Mouse (Mus musculus): ENCODE results near the gene Myh14. TPM values are rescaled to one million over a fixed set of nuclear protein-coding genes. Genes with fewer than 3 reads are reported as not detected.

Myh14 gene
- polyA plus RNA-seq, 1 experiment = not detected

- H3K27ac ChIP-seq (ENCODE audit: insufficient read depth, low read depth, low read length) = no peak overlapping the region
- TF ChIP-seq POLR2A (IDR thresholded peaks at IDR 0.05; ENCODE audit: insufficient read depth, low read depth, low read length) (no peak), CTCF (IDR thresholded peaks at IDR 0.05; ENCODE audit: insufficient read depth, low read depth, low read length) (no peak)
- peaks cover 15% of the 10 kb centered on the region for H3K4me1 ChIP-seq (ENCODE audit: control insufficient read depth, insufficient read depth, low read length)
- H3K4me3 ChIP-seq (ENCODE audit: insufficient read depth, low read depth, low read length) = no peak overlapping the region
- WGBS = 86% methylated on average over 14 of the region's 14 CpGs
Measured at GRCm38 (mm10) chr7:44615987-44616386, 54.7 kb downstream of the Myh14 start.

- no peak for TF ChIP-seq POLR2A (IDR thresholded peaks at IDR 0.05; ENCODE audit: insufficient read depth, low read depth, low read length)
- no peak for TF ChIP-seq CTCF (IDR thresholded peaks at IDR 0.05; ENCODE audit: insufficient read depth, low read depth, low read length)
Measured at GRCm38 (mm10) chr7:44615309-44615708, 55.3 kb downstream of the Myh14 start.

GRCm38 (mm10) chr7:44614041-44614688 is 56.5 kb downstream of the Myh14 start:
- TF ChIP-seq POLR2A (IDR thresholded peaks at IDR 0.05; ENCODE audit: insufficient read depth, low read depth, low read length) (no peak), CTCF (IDR thresholded peaks at IDR 0.05; ENCODE audit: insufficient read depth, low read depth, low read length) (no peak)
- 36% methylated on average over 20 of the region's 20 CpGs for WGBS
- H3K27ac ChIP-seq (ENCODE audit: insufficient read depth, low read depth, low read length) = no peak overlapping the region
- H3K4me3 ChIP-seq (ENCODE audit: insufficient read depth, low read depth, low read length) = no peak overlapping the region
- H3K4me1 ChIP-seq (ENCODE audit: control insufficient read depth, insufficient read depth, low read length) = peaks cover 15% of the 10 kb centered on the region

More at GRCm38 (mm10) chr7:44615309-44615708, 55.3 kb downstream of the Myh14 start:
- Histone ChIP-seq H3K4me3 (ENCODE audit: insufficient read depth, low read depth, low read length) (no peak overlapping the region), H3K4me1 (ENCODE audit: control insufficient read depth, insufficient read depth, low read length) (peaks cover 15% of the 10 kb centered on the region), H3K27ac (ENCODE audit: insufficient read depth, low read depth, low read length) (no peak overlapping the region)
- WGBS = 29% methylated on average over 10 of the region's 10 CpGs

GRCm38 (mm10) chr7:44612192-44612591 is 58.5 kb downstream of the Myh14 start:
- Histone ChIP-seq H3K4me1 (ENCODE audit: control insufficient read depth, insufficient read depth, low read length) (peaks cover 15% of the 10 kb centered on the region), H3K4me3 (ENCODE audit: insufficient read depth, low read depth, low read length) (no peak overlapping the region), H3K27ac (ENCODE audit: insufficient read depth, low read depth, low read length) (no peak overlapping the region)
- 37% methylated on average over 7 of the region's 7 CpGs for WGBS
- no peak for TF ChIP-seq CTCF (IDR thresholded peaks at IDR 0.05; ENCODE audit: insufficient read depth, low read depth, low read length)
- no peak for TF ChIP-seq POLR2A (IDR thresholded peaks at IDR 0.05; ENCODE audit: insufficient read depth, low read depth, low read length)

GRCm38 (mm10) chr7:44606171-44606901 is 64.3 kb downstream of the Myh14 start:
- Histone ChIP-seq H3K4me1 (ENCODE audit: control insufficient read depth, insufficient read depth, low read length) (peaks cover 43% of the 10 kb centered on the region), H3K4me3 (ENCODE audit: insufficient read depth, low read depth, low read length) (no peak overlapping the region), H3K27ac (ENCODE audit: insufficient read depth, low read depth, low read length) (no peak overlapping the region)
- WGBS = 14% methylated on average over 29 of the region's 29 CpGs
- no peak for TF ChIP-seq CTCF (IDR thresholded peaks at IDR 0.05; ENCODE audit: insufficient read depth, low read depth, low read length)
- no peak for TF ChIP-seq POLR2A (IDR thresholded peaks at IDR 0.05; ENCODE audit: insufficient read depth, low read depth, low read length)

GRCm38 (mm10) chr7:44605436-44605835 is 65.2 kb downstream of the Myh14 start:
- peaks cover 43% of the 10 kb centered on the region for H3K4me1 ChIP-seq (ENCODE audit: control insufficient read depth, insufficient read depth, low read length)
- no peak overlapping the region for H3K4me3 ChIP-seq (ENCODE audit: insufficient read depth, low read depth, low read length)
- H3K27ac ChIP-seq (ENCODE audit: insufficient read depth, low read depth, low read length) = no peak overlapping the region
- WGBS = 53% methylated on average over 7 of the region's 7 CpGs
- TF ChIP-seq CTCF (IDR thresholded peaks at IDR 0.05; ENCODE audit: insufficient read depth, low read depth, low read length) (no peak), POLR2A (IDR thresholded peaks at IDR 0.05; ENCODE audit: insufficient read depth, low read depth, low read length) (no peak)

- Histone ChIP-seq H3K4me3 (ENCODE audit: insufficient read depth, low read depth, low read length) (no peak overlapping the region), H3K27ac (ENCODE audit: insufficient read depth, low read depth, low read length) (no peak overlapping the region), H3K4me1 (ENCODE audit: control insufficient read depth, insufficient read depth, low read length) (peaks cover 43% of the 10 kb centered on the region)
- no peak for TF ChIP-seq POLR2A (IDR thresholded peaks at IDR 0.05; ENCODE audit: insufficient read depth, low read depth, low read length)
- WGBS = 5% methylated on average over 8 of the region's 8 CpGs
Measured at GRCm38 (mm10) chr7:44604619-44605018, 66.0 kb downstream of the Myh14 start.

- no peak overlapping the region for H3K4me3 ChIP-seq (ENCODE audit: insufficient read depth, low read depth, low read length)
- H3K27ac ChIP-seq (ENCODE audit: insufficient read depth, low read depth, low read length) = no peak overlapping the region
Measured at GRCm38 (mm10) chr7:44604139-44604606, 66.5 kb downstream of the Myh14 start.

GRCm38 (mm10) chr7:44603186-44603855 is 67.3 kb downstream of the Myh14 start:
- peaks cover 43% of the 10 kb centered on the region for H3K4me1 ChIP-seq (ENCODE audit: control insufficient read depth, insufficient read depth, low read length)
- H3K4me3 ChIP-seq (ENCODE audit: insufficient read depth, low read depth, low read length) = no peak overlapping the region
- TF ChIP-seq POLR2A (IDR thresholded peaks at IDR 0.05; ENCODE audit: insufficient read depth, low read depth, low read length) (no peak), CTCF (IDR thresholded peaks at IDR 0.05; ENCODE audit: insufficient read depth, low read depth, low read length) (no peak)
- 16% methylated on average over 20 of the region's 20 CpGs for WGBS
- no peak overlapping the region for H3K27ac ChIP-seq (ENCODE audit: insufficient read depth, low read depth, low read length)

More at GRCm38 (mm10) chr7:44604139-44604606, 66.5 kb downstream of the Myh14 start:
- peaks cover 43% of the 10 kb centered on the region for H3K4me1 ChIP-seq (ENCODE audit: control insufficient read depth, insufficient read depth, low read length)
- no peak for TF ChIP-seq CTCF (IDR thresholded peaks at IDR 0.05; ENCODE audit: insufficient read depth, low read depth, low read length)
- no peak for TF ChIP-seq POLR2A (IDR thresholded peaks at IDR 0.05; ENCODE audit: insufficient read depth, low read depth, low read length)
- WGBS = under 1% methylated on average over 23 of the region's 25 CpGs

Measured in olfactory bulb, adult 2 months (tissue).